Mouse (Mus musculus) midbrain, embryonic 13.5 days (tissue): Measurements from ENCODE around the gene Tapbp. TPM values are rescaled to one million over a fixed set of nuclear protein-coding genes. Genes with fewer than 3 reads are reported as not detected.

Source experiments
- ATAC-seq: fragments of 200-750 bp; cut with Nextera tagmentation; 2 replicates; pipeline ENCODE4 v1.8.0; 2017; ENCODE audit warnings: mild to moderate bottlenecking, moderate TSS enrichment, moderate library complexity
- H3K27ac ChIP-seq: fragments of 300-500 bp; sonication (generic); 2 replicates; pipeline ENCODE4 v1.5.1; 2015; ENCODE audit warnings: inconsistent platforms, mild to moderate bottlenecking, moderate library complexity
- H3K27me3 ChIP-seq: fragments of 300-500 bp; sonication (generic); 2 replicates; pipeline ENCODE4 v1.6.1; 2015; ENCODE audit warnings: mild to moderate bottlenecking, inconsistent platforms
- H3K36me3 ChIP-seq: fragments of 300-500 bp; sonication (generic); 2 replicates; pipeline ENCODE4 v1.6.1; 2015; ENCODE audit warnings: mild to moderate bottlenecking, inconsistent platforms
- H3K4me1 ChIP-seq: fragments of 300-500 bp; sonication (generic); replicated peaks from 2 replicates; pipeline ENCODE4 v1.6.1; 2015; ENCODE audit warnings: inconsistent platforms
- H3K4me2 ChIP-seq: fragments of 300-500 bp; sonication (generic); replicated peaks from 2 replicates; pipeline ENCODE4 v1.6.1; 2015; ENCODE audit warnings: moderate library complexity, mild to moderate bottlenecking, inconsistent platforms
- H3K4me3 ChIP-seq: fragments of 300-500 bp; sonication (generic); replicated peaks from 2 replicates; pipeline ENCODE4 v1.5.1; 2015; ENCODE audit warnings: mild to moderate bottlenecking, inconsistent platforms
- H3K9ac ChIP-seq: fragments of 300-500 bp; sonication (generic); replicated peaks from 2 replicates; pipeline ENCODE4 v1.6.1; 2015; ENCODE audit warnings: mild to moderate bottlenecking, inconsistent platforms
- H3K9me3 ChIP-seq: fragments of 300-500 bp; sonication (generic); 2 replicates; pipeline ENCODE4 v1.6.1; 2016; ENCODE audit warnings: mild to moderate bottlenecking, inconsistent platforms
- WGBS: fragments of 180-500 bp; shearing (Covaris S2); methylation state at CpG from one replicate; pipeline ENCODE4 v1.1.7; 2015; 5-methylcytosine and 5-hydroxymethylcytosine counted together
- polyA plus RNA-seq: library from polyadenylated mRNA; unstranded; fragments of >200 nt; fragmentation: Nextera tagmentation; extraction: Ambion mirVana; gene quantifications from 2 replicates; pipeline ENCODE4 v1.2.1, GENCODE M21; 2015

Gene Tapbp
- polyA plus RNA-seq, 1 experiment from 2014 or later, result 19.6 TPM

- Histone ChIP-seq H3K9me3 (no peaks in the 10 kb centered on the region), H3K4me3 (peak overlapping the region; percentile 85), H3K4me1 (peaks cover 77% of the 10 kb centered on the region), H3K27ac (no peak overlapping the region), H3K4me2 (peak overlapping the region; percentile 81), H3K9ac (peak overlapping the region; percentile 96), H3K36me3 (peaks cover 52% of the 10 kb centered on the region), H3K27me3 (no peaks in the 10 kb centered on the region)
- no peak for ATAC-seq
- 39% methylated on average over 5 of the region's 5 CpGs for WGBS
Measured at GRCm38 (mm10) chr17:33953961-33954565, 38.4 kb downstream of the Tapbp start.

- peak overlapping the region; percentile 88 for H3K27ac ChIP-seq
- no peaks in the 10 kb centered on the region for H3K9me3 ChIP-seq
- WGBS, result under 1% methylated on average over 33 of the region's 33 CpGs
- ATAC-seq, result peak; percentile 51; the same call in 1 of the 2 replicates
- peaks cover 52% of the 10 kb centered on the region for H3K36me3 ChIP-seq
- peak overlapping the region; percentile 81 for H3K4me2 ChIP-seq
- H3K4me1 ChIP-seq, result peaks cover 68% of the 10 kb centered on the region
- H3K27me3 ChIP-seq, result no peaks in the 10 kb centered on the region
- H3K9ac ChIP-seq, result peak overlapping the region; percentile 96
- H3K4me3 ChIP-seq, result peak overlapping the region; percentile 85
Measured at GRCm38 (mm10) chr17:33954646-33955554, 39.2 kb downstream of the Tapbp start.

- ATAC-seq, result peak; percentile 90
- WGBS, result under 1% methylated on average over 50 of the region's 50 CpGs
- Histone ChIP-seq H3K27ac (peak within 1 kb of the TSS; percentile 90), H3K9ac (peak within 1 kb of the TSS; percentile 96), H3K9me3 (no peaks in the 10 kb centered on the region), H3K4me3 (peak within 1 kb of the TSS; percentile 85), H3K27me3 (no peaks in the 10 kb centered on the region), H3K4me1 (peaks cover 60% of the 10 kb centered on the region), H3K36me3 (peaks cover 57% of the 10 kb centered on the region), H3K4me2 (peak within 1 kb of the TSS; percentile 87)
Measured at GRCm38 (mm10) chr17:33955555-33956214, 40.0 kb downstream of the Tapbp start, which contains the start of the genes Vps52 and Rps18. Vps52 (plus strand) TSS chr17:33955812. Rps18 (minus strand) TSS chr17:33956001.

- H3K9me3 ChIP-seq, result no peaks in the 10 kb centered on the region
- peaks cover 54% of the 10 kb centered on the region for H3K4me1 ChIP-seq
- peak overlapping the region; percentile 89 for H3K9ac ChIP-seq
- no peak for ATAC-seq
- H3K27me3 ChIP-seq, result no peaks in the 10 kb centered on the region
- H3K4me3 ChIP-seq, result peak overlapping the region; percentile 85
- H3K4me2 ChIP-seq, result peak overlapping the region; percentile 87
- WGBS, result 12% methylated on average over 10 of the region's 10 CpGs
- H3K36me3 ChIP-seq, result peaks cover 64% of the 10 kb centered on the region
- H3K27ac ChIP-seq, result peak overlapping the region; percentile 90
Measured at GRCm38 (mm10) chr17:33956336-33956735, 40.6 kb downstream of the Tapbp start.

GRCm38 (mm10) chr17:33957493-33957892 lies 41.8 kb downstream of the Tapbp start:
- H3K9me3 ChIP-seq, result no peaks in the 10 kb centered on the region
- no peak overlapping the region for H3K4me2 ChIP-seq
- peaks cover 42% of the 10 kb centered on the region for H3K4me1 ChIP-seq
- no peak overlapping the region for H3K27ac ChIP-seq
- ATAC-seq, result no peak
- H3K4me3 ChIP-seq, result no peak overlapping the region
- 91% methylated on average over 6 of the region's 6 CpGs for WGBS
- no peaks in the 10 kb centered on the region for H3K27me3 ChIP-seq
- peaks cover 65% of the 10 kb centered on the region for H3K36me3 ChIP-seq
- no peak overlapping the region for H3K9ac ChIP-seq

- H3K4me3 ChIP-seq, result no peak overlapping the region
Measured at GRCm38 (mm10) chr17:33958451-33958850, 42.8 kb downstream of the Tapbp start.

GRCm38 (mm10) chr17:33959135-33959534 lies 43.4 kb downstream of the Tapbp start:
- no peaks in the 10 kb centered on the region for H3K9me3 ChIP-seq
- H3K36me3 ChIP-seq, result peaks cover 66% of the 10 kb centered on the region
- H3K27ac ChIP-seq, result no peak overlapping the region
- ATAC-seq, result no peak
- peaks cover 26% of the 10 kb centered on the region for H3K4me1 ChIP-seq
- WGBS, result 96% methylated on average over 13 of the region's 13 CpGs
- H3K4me2 ChIP-seq, result no peak overlapping the region
- no peak overlapping the region for H3K9ac ChIP-seq
- no peaks in the 10 kb centered on the region for H3K27me3 ChIP-seq
- H3K4me3 ChIP-seq, result no peak overlapping the region

More at GRCm38 (mm10) chr17:33958451-33958850, 42.8 kb downstream of the Tapbp start:
- Histone ChIP-seq H3K27ac (no peak overlapping the region), H3K4me1 (peaks cover 33% of the 10 kb centered on the region), H3K36me3 (peaks cover 65% of the 10 kb centered on the region), H3K27me3 (no peaks in the 10 kb centered on the region), H3K4me2 (no peak overlapping the region), H3K9ac (no peak overlapping the region), H3K9me3 (no peaks in the 10 kb centered on the region)
- 93% methylated on average over 11 of the region's 11 CpGs for WGBS
- ATAC-seq, result no peak

GRCm38 (mm10) chr17:33959948-33960347 lies 44.2 kb downstream of the Tapbp start:
- Histone ChIP-seq H3K4me2 (no peak overlapping the region), H3K9me3 (no peaks in the 10 kb centered on the region), H3K27ac (no peak overlapping the region), H3K9ac (0 out of 2 replicates have a peak overlapping the region, but pooled peaks have one; percentile 19), H3K36me3 (peaks cover 69% of the 10 kb centered on the region), H3K27me3 (no peaks in the 10 kb centered on the region), H3K4me3 (no peak overlapping the region), H3K4me1 (peaks cover 18% of the 10 kb centered on the region)
- 96% methylated on average over 15 of the region's 15 CpGs for WGBS
- no peak for ATAC-seq

- peaks cover 84% of the 10 kb centered on the region for H3K36me3 ChIP-seq
- WGBS, result 97% methylated on average over 7 of the region's 7 CpGs
Measured at GRCm38 (mm10) chr17:33962876-33963275, 47.2 kb downstream of the Tapbp start.

GRCm38 (mm10) chr17:33965082-33965845 lies 49.6 kb downstream of the Tapbp start:
- ATAC-seq, result no peak
- H3K4me3 ChIP-seq, result no peak overlapping the region
- 93% methylated on average over 17 of the region's 17 CpGs for WGBS
- H3K9me3 ChIP-seq, result no peaks in the 10 kb centered on the region
- H3K4me2 ChIP-seq, result no peak overlapping the region
- no peaks in the 10 kb centered on the region for H3K27me3 ChIP-seq
- H3K9ac ChIP-seq, result no peak overlapping the region
- peaks cover 60% of the 10 kb centered on the region for H3K36me3 ChIP-seq
- H3K27ac ChIP-seq, result no peak overlapping the region
- no peaks in the 10 kb centered on the region for H3K4me1 ChIP-seq

More at GRCm38 (mm10) chr17:33962876-33963275, 47.2 kb downstream of the Tapbp start:
- Histone ChIP-seq H3K27me3 (no peaks in the 10 kb centered on the region), H3K4me2 (no peak overlapping the region), H3K4me3 (no peak overlapping the region), H3K9me3 (no peaks in the 10 kb centered on the region), H3K9ac (no peak overlapping the region), H3K4me1 (peaks cover 3% of the 10 kb centered on the region), H3K27ac (no peak overlapping the region)
- no peak for ATAC-seq

- H3K9ac ChIP-seq, result no peak overlapping the region
- no peak overlapping the region for H3K4me3 ChIP-seq
- H3K4me1 ChIP-seq, result no peaks in the 10 kb centered on the region
- H3K27ac ChIP-seq, result no peak overlapping the region
- H3K4me2 ChIP-seq, result no peak overlapping the region
- ATAC-seq, result no peak
- no peaks in the 10 kb centered on the region for H3K27me3 ChIP-seq
- no peaks in the 10 kb centered on the region for H3K9me3 ChIP-seq
- H3K36me3 ChIP-seq, result peaks cover 53% of the 10 kb centered on the region
- WGBS, result 88% methylated on average over 16 of the region's 16 CpGs
Measured at GRCm38 (mm10) chr17:33965846-33966550, 50.3 kb downstream of the Tapbp start.
